Mouse (Mus musculus): ENCODE results near the gene D430042O09Rik. TPM values are rescaled to one million over a fixed set of nuclear protein-coding genes. Genes with fewer than 3 reads are reported as not detected.
"Not testable (repeated sequence)": the region's sequence is repeated elsewhere in the genome, so short reads cannot be mapped to it uniquely, and the experiment has no call there.

Gene D430042O09Rik
- polyA plus RNA-seq, 1 experiment from 2014 or later, result 12.1 TPM

DNA sequence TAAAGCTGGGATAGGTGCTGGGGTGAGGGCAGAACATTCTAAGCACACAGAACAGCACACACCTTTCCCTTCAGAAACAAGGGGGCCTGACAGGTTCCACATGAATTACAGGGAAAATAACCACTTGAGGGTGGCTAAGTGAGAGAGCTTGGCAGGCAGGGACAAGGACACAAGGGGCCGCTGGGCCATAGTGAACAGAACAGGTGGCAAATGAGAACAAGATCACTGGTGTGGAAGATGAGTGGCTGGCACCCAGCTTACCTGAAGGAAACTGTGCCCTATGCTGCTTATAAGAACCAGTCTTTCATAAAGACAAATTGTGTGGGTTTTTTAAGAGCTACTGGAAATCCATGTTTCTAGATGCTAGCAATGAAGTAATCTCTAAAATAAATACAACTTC lies 4.9 kb upstream of the D430042O09Rik start:
- H3K9me3 ChIP-seq (ENCODE audit: control insufficient read depth, low read length), result peaks cover 11% of the 10 kb centered on the region; the same call in 1 of the 2 replicates
- H3K4me3 ChIP-seq (ENCODE audit: low read depth, low read length), result no peak overlapping the region
- H3K4me2 ChIP-seq (ENCODE audit: low read depth), result no peak overlapping the region
- no peak overlapping the region for H3K27ac ChIP-seq (ENCODE audit: low read depth, low read length)
- no peaks in the 10 kb centered on the region for H3K27me3 ChIP-seq (ENCODE audit: control insufficient read depth, insufficient read depth, low read length)
- H3K9ac ChIP-seq (ENCODE audit: low read length), result no peak overlapping the region
- WGBS, result 90% methylated on average over 1 of the region's 1 CpGs
- H3K4me1 ChIP-seq (ENCODE audit: control insufficient read depth, insufficient read depth, low read length), result peaks cover 9% of the 10 kb centered on the region
- ATAC-seq (ENCODE audit: insufficient read depth, low FRiP score, low TSS enrichment), result no peak
- DNase-seq (ENCODE audit: low spot score), result no peak
- H3K36me3 ChIP-seq (ENCODE audit: control insufficient read depth, insufficient read depth, low read length), result peaks cover 39% of the 10 kb centered on the region

DNA sequence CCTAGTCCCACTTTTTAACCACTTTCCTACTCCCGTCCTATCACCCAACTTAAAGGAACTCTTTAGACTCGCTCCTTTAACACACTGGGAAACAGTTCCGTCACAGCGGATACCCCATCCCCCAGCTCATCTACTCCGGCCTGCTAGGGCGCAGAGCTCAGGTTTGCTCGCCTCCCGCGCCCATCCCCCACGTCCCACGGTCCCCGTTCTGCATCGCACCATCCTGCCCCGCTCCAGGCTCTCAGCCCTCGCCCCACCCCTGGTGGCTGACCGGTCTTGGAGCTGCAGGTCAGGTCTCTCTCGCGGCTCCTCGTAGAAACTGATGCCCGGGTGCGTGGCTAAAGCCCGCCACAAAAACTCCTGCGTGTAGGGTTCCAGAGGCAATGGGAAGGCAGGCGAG lies 502 bp upstream of the D430042O09Rik start:
- H3K36me3 ChIP-seq (ENCODE audit: control insufficient read depth, insufficient read depth, low read length), result peaks cover 3% of the 10 kb centered on the region; the same call in 1 of the 2 replicates
- peaks cover 13% of the 10 kb centered on the region for H3K4me1 ChIP-seq (ENCODE audit: control insufficient read depth, insufficient read depth, low read length)
- peak; percentile 85 for ATAC-seq (ENCODE audit: insufficient read depth, low FRiP score, low TSS enrichment)
- peak overlapping the region; percentile 90 for H3K27ac ChIP-seq (ENCODE audit: low read depth, low read length)
- peak overlapping the region; percentile 78 for H3K4me3 ChIP-seq (ENCODE audit: low read depth, low read length)
- under 1% methylated on average over 24 of the region's 24 CpGs for WGBS
- DNase-seq (ENCODE audit: low spot score), result peak; percentile 78
- no peaks in the 10 kb centered on the region for H3K27me3 ChIP-seq (ENCODE audit: control insufficient read depth, insufficient read depth, low read length)
- H3K4me2 ChIP-seq (ENCODE audit: low read depth), result peak overlapping the region; percentile 85
- peak overlapping the region; percentile 96 for H3K9ac ChIP-seq (ENCODE audit: low read length)
- H3K9me3 ChIP-seq (ENCODE audit: control insufficient read depth, low read length), result no peaks in the 10 kb centered on the region

- H3K27ac ChIP-seq (ENCODE audit: low read depth, low read length), result no peak overlapping the region
- no peaks in the 10 kb centered on the region for H3K27me3 ChIP-seq (ENCODE audit: control insufficient read depth, insufficient read depth, low read length)
- DNase-seq (ENCODE audit: low spot score) (no peak), ATAC-seq (ENCODE audit: insufficient read depth, low FRiP score, low TSS enrichment) (0 out of 2 replicates have a peak, but pooled peaks have one; percentile 3)
- H3K4me3 ChIP-seq (ENCODE audit: low read depth, low read length), result peak overlapping the region; percentile 78
- H3K9ac ChIP-seq (ENCODE audit: low read length), result peak overlapping the region; percentile 96
- peak overlapping the region; percentile 77 for H3K4me2 ChIP-seq (ENCODE audit: low read depth)
- H3K4me1 ChIP-seq (ENCODE audit: control insufficient read depth, insufficient read depth, low read length), result peaks cover 13% of the 10 kb centered on the region
- H3K9me3 ChIP-seq (ENCODE audit: control insufficient read depth, low read length), result no peaks in the 10 kb centered on the region
- 1% methylated on average over 15 of the region's 15 CpGs for WGBS
- no peaks in the 10 kb centered on the region for H3K36me3 ChIP-seq (ENCODE audit: control insufficient read depth, insufficient read depth, low read length)
These were observed 412 bp downstream of the D430042O09Rik start for GRCm38 (mm10) chr7:125708100-125708499.

DNA sequence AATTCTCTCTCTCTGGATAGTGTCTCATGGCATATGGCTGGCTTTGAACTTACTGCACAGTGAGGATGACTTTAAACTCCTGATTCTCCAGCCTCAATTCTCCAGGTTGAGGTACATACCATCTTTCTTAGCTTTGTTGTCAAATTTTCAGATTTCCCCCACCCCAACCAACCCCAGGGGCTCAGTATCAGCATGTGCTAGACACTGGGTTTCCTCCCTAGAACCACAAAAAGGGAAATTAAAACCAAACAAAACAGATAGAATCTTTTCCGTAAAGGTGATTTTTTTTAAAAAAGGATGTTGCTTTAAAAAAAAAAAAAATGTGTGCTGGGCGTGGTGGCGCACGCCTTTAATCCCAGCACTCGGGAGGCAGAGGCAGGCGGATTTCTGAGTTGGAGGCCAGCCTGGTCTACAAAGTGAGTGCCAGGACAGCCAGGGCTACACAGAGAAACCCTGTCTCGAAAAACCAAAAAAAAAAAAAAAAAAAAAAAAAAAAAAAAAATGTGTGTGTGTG lies 5.9 kb downstream of the D430042O09Rik start:
- not testable (repeated sequence) for ATAC-seq (ENCODE audit: insufficient read depth, low FRiP score, low TSS enrichment); H3K27ac ChIP-seq (ENCODE audit: low read depth, low read length); H3K4me1 ChIP-seq (ENCODE audit: control insufficient read depth, insufficient read depth, low read length); H3K27me3 ChIP-seq (ENCODE audit: control insufficient read depth, insufficient read depth, low read length); H3K9me3 ChIP-seq (ENCODE audit: control insufficient read depth, low read length); DNase-seq (ENCODE audit: low spot score); H3K4me3 ChIP-seq (ENCODE audit: low read depth, low read length); H3K4me2 ChIP-seq (ENCODE audit: low read depth); H3K9ac ChIP-seq (ENCODE audit: low read length); H3K36me3 ChIP-seq (ENCODE audit: control insufficient read depth, insufficient read depth, low read length)
- 92% methylated on average over 6 of the region's 7 CpGs for WGBS

DNA sequence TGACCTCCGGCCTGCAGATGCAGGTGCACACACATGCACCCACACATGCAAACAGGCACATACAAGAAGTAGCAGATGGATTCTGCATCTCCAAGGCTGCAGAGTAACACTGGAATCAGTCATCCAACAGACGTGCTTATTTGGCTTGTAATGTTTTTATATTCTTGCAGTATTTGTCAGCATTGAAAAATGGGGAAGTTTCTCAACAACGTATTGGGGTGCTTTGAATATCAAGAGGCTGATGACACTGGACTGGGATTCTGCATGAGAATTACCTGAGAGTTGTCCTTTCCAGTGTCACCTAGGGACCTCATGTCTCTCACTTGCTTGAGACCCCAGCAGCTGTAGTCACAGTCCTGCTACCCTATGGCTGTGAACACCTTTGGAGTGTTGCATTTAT lies 7.1 kb downstream of the D430042O09Rik start:
- H3K27ac ChIP-seq (ENCODE audit: low read depth, low read length), result no peak overlapping the region
- DNase-seq (ENCODE audit: low spot score) (no peak), ATAC-seq (ENCODE audit: insufficient read depth, low FRiP score, low TSS enrichment) (no peak)
- H3K4me1 ChIP-seq (ENCODE audit: control insufficient read depth, insufficient read depth, low read length), result no peaks in the 10 kb centered on the region
- no peaks in the 10 kb centered on the region for H3K36me3 ChIP-seq (ENCODE audit: control insufficient read depth, insufficient read depth, low read length)
- no peak overlapping the region for H3K4me3 ChIP-seq (ENCODE audit: low read depth, low read length)
- H3K4me2 ChIP-seq (ENCODE audit: low read depth), result no peak overlapping the region
- no peaks in the 10 kb centered on the region for H3K9me3 ChIP-seq (ENCODE audit: control insufficient read depth, low read length)
- no peak overlapping the region for H3K9ac ChIP-seq (ENCODE audit: low read length)
- no peaks in the 10 kb centered on the region for H3K27me3 ChIP-seq (ENCODE audit: control insufficient read depth, insufficient read depth, low read length)
- WGBS, result 88% methylated on average over 3 of the region's 3 CpGs

DNA sequence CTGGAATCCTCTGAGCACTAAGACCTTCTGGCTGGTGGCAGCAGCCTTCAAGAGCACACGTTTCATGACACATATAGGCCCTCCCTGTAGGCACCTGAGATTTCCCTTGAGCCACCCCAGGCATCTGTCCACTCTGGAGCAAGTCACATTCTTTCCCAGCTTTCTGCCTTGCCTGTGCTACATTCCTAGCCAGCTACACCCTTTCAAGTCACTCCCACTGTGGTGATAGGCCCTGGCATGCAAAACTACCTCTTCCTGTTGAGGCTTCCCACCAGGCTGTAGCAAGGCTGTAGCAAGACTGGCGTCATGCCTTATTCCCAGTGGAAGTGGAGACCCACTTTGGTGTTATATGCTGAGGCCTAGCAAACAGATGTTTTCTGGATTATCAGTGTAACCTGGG lies 9.0 kb downstream of the D430042O09Rik start:
- Histone ChIP-seq H3K4me3 (ENCODE audit: low read depth, low read length) (no peak overlapping the region), H3K27ac (ENCODE audit: low read depth, low read length) (no peak overlapping the region), H3K9ac (ENCODE audit: low read length) (no peak overlapping the region), H3K27me3 (ENCODE audit: control insufficient read depth, insufficient read depth, low read length) (no peaks in the 10 kb centered on the region), H3K9me3 (ENCODE audit: control insufficient read depth, low read length) (no peaks in the 10 kb centered on the region), H3K4me1 (ENCODE audit: control insufficient read depth, insufficient read depth, low read length) (no peaks in the 10 kb centered on the region), H3K36me3 (ENCODE audit: control insufficient read depth, insufficient read depth, low read length) (no peaks in the 10 kb centered on the region), H3K4me2 (ENCODE audit: low read depth) (no peak overlapping the region)
- DNase-seq (ENCODE audit: low spot score), result no peak
- ATAC-seq (ENCODE audit: insufficient read depth, low FRiP score, low TSS enrichment), result no peak
- WGBS, result 65% methylated on average over 2 of the region's 2 CpGs

- H3K4me2 ChIP-seq (ENCODE audit: low read depth), result no peak overlapping the region
- no peaks in the 10 kb centered on the region for H3K4me1 ChIP-seq (ENCODE audit: control insufficient read depth, insufficient read depth, low read length)
- H3K9me3 ChIP-seq (ENCODE audit: control insufficient read depth, low read length), result no peaks in the 10 kb centered on the region
- no peak overlapping the region for H3K4me3 ChIP-seq (ENCODE audit: low read depth, low read length)
- no peaks in the 10 kb centered on the region for H3K36me3 ChIP-seq (ENCODE audit: control insufficient read depth, insufficient read depth, low read length)
- no peak overlapping the region for H3K9ac ChIP-seq (ENCODE audit: low read length)
- DNase-seq (ENCODE audit: low spot score) (no peak), ATAC-seq (ENCODE audit: insufficient read depth, low FRiP score, low TSS enrichment) (no peak)
- no peak overlapping the region for H3K27ac ChIP-seq (ENCODE audit: low read depth, low read length)
- H3K27me3 ChIP-seq (ENCODE audit: control insufficient read depth, insufficient read depth, low read length), result no peaks in the 10 kb centered on the region
These were observed 9.9 kb downstream of the D430042O09Rik start for GRCm38 (mm10) chr7:125717612-125718011.

DNA sequence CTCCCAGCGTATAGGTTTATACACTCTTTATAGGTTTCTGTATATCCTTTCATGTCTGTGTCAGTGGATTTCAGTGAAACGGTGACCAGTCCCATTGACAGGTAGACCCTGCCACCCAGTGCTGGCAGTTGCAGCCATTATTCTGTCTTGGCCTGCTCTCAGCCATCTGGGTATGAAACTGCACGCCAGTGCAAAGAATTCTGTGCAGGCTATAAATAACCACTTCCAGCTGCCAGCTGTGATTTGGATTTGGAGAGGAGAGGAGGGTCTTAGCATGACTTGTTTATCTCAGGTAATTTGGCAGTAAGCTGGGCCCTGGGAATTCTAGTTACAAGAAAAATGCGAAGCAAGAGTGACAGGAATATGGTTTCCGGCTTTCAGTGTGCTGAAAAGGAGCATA lies 12.7 kb downstream of the D430042O09Rik start:
- Histone ChIP-seq H3K4me3 (ENCODE audit: low read depth, low read length) (no peak overlapping the region), H3K4me2 (ENCODE audit: low read depth) (no peak overlapping the region), H3K9ac (ENCODE audit: low read length) (no peak overlapping the region), H3K27me3 (ENCODE audit: control insufficient read depth, insufficient read depth, low read length) (no peaks in the 10 kb centered on the region), H3K27ac (ENCODE audit: low read depth, low read length) (no peak overlapping the region), H3K9me3 (ENCODE audit: control insufficient read depth, low read length) (no peaks in the 10 kb centered on the region), H3K4me1 (ENCODE audit: control insufficient read depth, insufficient read depth, low read length) (no peaks in the 10 kb centered on the region), H3K36me3 (ENCODE audit: control insufficient read depth, insufficient read depth, low read length) (no peaks in the 10 kb centered on the region)
- ATAC-seq (ENCODE audit: insufficient read depth, low FRiP score, low TSS enrichment) (no peak), DNase-seq (ENCODE audit: low spot score) (no peak)
- WGBS, result 81% methylated on average over 5 of the region's 5 CpGs

GRCm38 (mm10) chr7:125721033-125721432 lies 13.3 kb downstream of the D430042O09Rik start:
- Histone ChIP-seq H3K4me1 (ENCODE audit: control insufficient read depth, insufficient read depth, low read length) (no peaks in the 10 kb centered on the region), H3K4me2 (ENCODE audit: low read depth) (no peak overlapping the region), H3K9me3 (ENCODE audit: control insufficient read depth, low read length) (no peaks in the 10 kb centered on the region), H3K36me3 (ENCODE audit: control insufficient read depth, insufficient read depth, low read length) (no peaks in the 10 kb centered on the region), H3K27me3 (ENCODE audit: control insufficient read depth, insufficient read depth, low read length) (no peaks in the 10 kb centered on the region), H3K9ac (ENCODE audit: low read length) (no peak overlapping the region), H3K4me3 (ENCODE audit: low read depth, low read length) (no peak overlapping the region), H3K27ac (ENCODE audit: low read depth, low read length) (no peak overlapping the region)
- WGBS, result 86% methylated on average over 4 of the region's 4 CpGs
- ATAC-seq (ENCODE audit: insufficient read depth, low FRiP score, low TSS enrichment) (no peak), DNase-seq (ENCODE audit: low spot score) (no peak)
